Mouse (Mus musculus) CH12.LX (cell line): ENCODE measurements around the gene Kif26b.

Experiments used
- CTCF ChIP-seq, 2 experiments: IDR thresholded peaks in 1 of 2; conservative IDR thresholded peaks in 1 of 2; 2 replicates each; pipeline ENCODE4 v1.5.1; 2011 to 2012; ENCODE audit warnings: low read depth in 2 of 2, low read length in 2 of 2, improper control_type of control experiment in 1 of 2, inconsistent platforms in 1 of 2, mild to moderate bottlenecking in 1 of 2, moderate library complexity in 1 of 2
- E2F4 ChIP-seq: IDR thresholded peaks from 2 replicates; pipeline ENCODE4 v1.6.1; 2011; ENCODE audit warnings: low read depth, low read length, improper control_type of control experiment; ENCODE audit not compliant: insufficient replicate concordance
- HCFC1 ChIP-seq: IDR thresholded peaks from 2 replicates; pipeline ENCODE4 v1.6.1; 2012; ENCODE audit warnings: low read depth, mild to moderate bottlenecking, inconsistent platforms, low read length, improper control_type of control experiment
- IRF4 ChIP-seq: IDR thresholded peaks from 2 replicates; pipeline ENCODE4 v1.6.1; 2014; ENCODE audit warnings: low read depth, mild to moderate bottlenecking, inconsistent platforms, low read length, improper control_type of control experiment
- MAFK ChIP-seq: IDR thresholded peaks from 2 replicates; pipeline ENCODE4 v1.6.1; 2011; ENCODE audit warnings: low read length, improper control_type of control experiment; ENCODE audit not compliant: insufficient replicate concordance
- MAX ChIP-seq: IDR thresholded peaks from 2 replicates; pipeline ENCODE4 v1.6.1; 2011; ENCODE audit warnings: low read length, improper control_type of control experiment
- NELFE ChIP-seq: IDR thresholded peaks from 2 replicates; pipeline ENCODE4 v1.6.1; 2011; ENCODE audit warnings: low read depth, low read length, improper control_type of control experiment
- POLR2A ChIP-seq: IDR thresholded peaks from 2 replicates; pipeline ENCODE4 v1.6.1; 2011; ENCODE audit warnings: low read depth, mild to moderate bottlenecking, improper control_type of control experiment, low read length
- TCF12 ChIP-seq: IDR thresholded peaks from 2 replicates; pipeline ENCODE4 v1.6.1; 2014; ENCODE audit warnings: low read depth, mild to moderate bottlenecking, inconsistent platforms, low read length, improper control_type of control experiment
- USF1 ChIP-seq: IDR thresholded peaks from 2 replicates; pipeline ENCODE4 v1.6.1; 2014; ENCODE audit warnings: low read depth, mild to moderate bottlenecking, inconsistent platforms, low read length, improper control_type of control experiment
- USF2 ChIP-seq: conservative IDR thresholded peaks from 2 replicates; pipeline ENCODE4 v1.6.1; 2011; ENCODE audit warnings: low read depth, low read length, improper control_type of control experiment
- ZC3H11A ChIP-seq: IDR thresholded peaks from 2 replicates; pipeline ENCODE4 v1.6.1; 2012; ENCODE audit warnings: low read depth, mild to moderate bottlenecking, inconsistent platforms, low read length, improper control_type of control experiment
- ZMIZ1 ChIP-seq: IDR thresholded peaks from 2 replicates; pipeline ENCODE4 v1.6.1; 2012; ENCODE audit warnings: low read depth, mild to moderate bottlenecking, inconsistent platforms, low read length, improper control_type of control experiment

GRCm38 (mm10) chr1:178924492-178925183 lies 395.7 kb downstream of the Kif26b start:
- TF ChIP-seq ZC3H11A (no peak), NELFE (no peak), POLR2A (no peak), MAX (no peak), USF2 (no peak), IRF4 (no peak), MAFK (no peak), CTCF (conservative IDR thresholded peaks at IDR 0.05 in 1 of 2, IDR thresholded peaks at IDR 0.05 in 1 of 2; ENCODE audit: low read depth in 2 of 2, low read length in 2 of 2) (no peak), TCF12 (no peak), E2F4 (no peak), HCFC1 (no peak), ZMIZ1 (no peak), USF1 (no peak)
